Mouse (Mus musculus) stomach, postnatal 0 days (tissue): ENCODE results near the gene Clrn3. TPM values are rescaled to one million over a fixed set of nuclear protein-coding genes. Genes with fewer than 3 reads are reported as not detected.

Experiments used
- ATAC-seq: fragments of 200-750 bp; cut with Nextera tagmentation; 2 replicates; pipeline ENCODE4 v1.8.0; 2017; ENCODE audit not compliant: low FRiP score, low TSS enrichment
- DNase-seq: peaks from one replicate; pipeline ENCODE4 v3.0.0-alpha.2; 2016; ENCODE audit warnings: low spot score
- H3K27ac ChIP-seq: fragments of 300-500 bp; sonication (generic); replicated peaks from 2 replicates; pipeline ENCODE4 v1.5.1; 2014; ENCODE audit warnings: mild to moderate bottlenecking, control low read depth
- H3K27me3 ChIP-seq: fragments of 300-500 bp; sonication (generic); 2 replicates; pipeline ENCODE4 v1.6.1; 2014; ENCODE audit warnings: low read length; ENCODE audit not compliant: control insufficient read depth, insufficient read depth
- H3K36me3 ChIP-seq: fragments of 300-500 bp; sonication (generic); 2 replicates; pipeline ENCODE4 v1.6.1; 2014; ENCODE audit warnings: low read length, mixed read lengths; ENCODE audit not compliant: control insufficient read depth, insufficient read depth
- H3K4me1 ChIP-seq: fragments of 300-500 bp; sonication (generic); replicated peaks from 2 replicates; pipeline ENCODE4 v1.6.1; 2014; ENCODE audit warnings: antibody characterized with exemption; ENCODE audit not compliant: control insufficient read depth, insufficient read depth
- H3K4me2 ChIP-seq: fragments of 300-500 bp; sonication (generic); replicated peaks from 2 replicates; pipeline ENCODE4 v1.6.1; 2014; ENCODE audit warnings: low read depth, mild to moderate bottlenecking, control low read depth, moderate library complexity
- H3K4me3 ChIP-seq: fragments of 300-500 bp; sonication (generic); 2 replicates; pipeline ENCODE4 v1.5.1; 2014; ENCODE audit warnings: low read depth, low read length, control low read depth
- H3K9ac ChIP-seq: fragments of 300-500 bp; sonication (generic); 2 replicates; pipeline ENCODE4 v1.6.1; 2014; ENCODE audit warnings: mild to moderate bottlenecking, low read length, control low read depth, mixed read lengths
- H3K9me3 ChIP-seq: fragments of 300-500 bp; sonication (generic); 2 replicates; pipeline ENCODE4 v1.6.1; 2016; ENCODE audit warnings: low read length; ENCODE audit not compliant: control insufficient read depth
- CTCF ChIP-seq: IDR thresholded peaks from 2 replicates; pipeline ENCODE4 v1.5.1; 2016; ENCODE audit warnings: antibody characterized with exemption, low read depth, mild to moderate bottlenecking, moderate library complexity
- EP300 ChIP-seq: optimal IDR thresholded peaks from 2 replicates; pipeline ENCODE3; 2016; ENCODE audit warnings: antibody characterized with exemption
- WGBS: fragments of 180-500 bp; shearing (Covaris S2); extraction: QIAGEN DNeasy Blood & Tissue Kit; methylation state at CpG from one replicate; pipeline ENCODE4 v1.1.7; 2014; 5-methylcytosine and 5-hydroxymethylcytosine counted together
- polyA plus RNA-seq: library from polyadenylated mRNA; unstranded; fragments of >200 nt; fragmentation: Nextera tagmentation; extraction: Ambion mirVana; gene quantifications from 2 replicates; pipeline ENCODE4 v1.2.1, GENCODE M21; 2015

The Clrn3 gene
- polyA plus RNA-seq, 1 experiment from 2014 or later: 0.63 TPM

GRCm38 (mm10) chr7:135542235-135542634, 13.8 kb upstream of the Clrn3 start:
- H3K27me3 ChIP-seq: no peaks in the 10 kb centered on the region
- no peak overlapping the region for H3K9ac ChIP-seq
- peak overlapping the region; percentile 58; the same call in 1 of the 2 replicates for H3K27ac ChIP-seq
- H3K4me3 ChIP-seq: no peak overlapping the region
- WGBS: 42% methylated on average over 3 of the region's 3 CpGs
- H3K4me1 ChIP-seq: no peaks in the 10 kb centered on the region
- no peak for TF ChIP-seq CTCF
- no peak for TF ChIP-seq EP300
- H3K9me3 ChIP-seq: no peaks in the 10 kb centered on the region
- ATAC-seq: no peak
- H3K36me3 ChIP-seq: no peaks in the 10 kb centered on the region
- no peak overlapping the region for H3K4me2 ChIP-seq
- no peak for DNase-seq

GRCm38 (mm10) chr7:135539429-135539828, 11.0 kb upstream of the Clrn3 start:
- WGBS: 82% methylated on average over 2 of the region's 2 CpGs
- no peaks in the 10 kb centered on the region for H3K27me3 ChIP-seq
- no peaks in the 10 kb centered on the region for H3K9me3 ChIP-seq
- H3K4me3 ChIP-seq: no peak overlapping the region
- H3K36me3 ChIP-seq: no peaks in the 10 kb centered on the region
- TF ChIP-seq CTCF (no peak), EP300 (no peak)
- H3K4me2 ChIP-seq: no peak overlapping the region; the same call in 1 of the 2 replicates
- H3K4me1 ChIP-seq: no peaks in the 10 kb centered on the region
- ATAC-seq: no peak
- no peak overlapping the region for H3K9ac ChIP-seq
- no peak overlapping the region for H3K27ac ChIP-seq
- no peak for DNase-seq

- no peaks in the 10 kb centered on the region for H3K9me3 ChIP-seq
- no peak for TF ChIP-seq EP300
- H3K27ac ChIP-seq: peak overlapping the region; percentile 24; the same call in 1 of the 2 replicates
- peak overlapping the region; percentile 99 for H3K4me2 ChIP-seq
- H3K4me3 ChIP-seq: peak overlapping the region; percentile 65
- H3K4me1 ChIP-seq: no peaks in the 10 kb centered on the region
- no peaks in the 10 kb centered on the region for H3K36me3 ChIP-seq
- DNase-seq: no peak
- peak; percentile 43 for ATAC-seq
- H3K27me3 ChIP-seq: no peaks in the 10 kb centered on the region
- peak overlapping the region; percentile 69 for H3K9ac ChIP-seq
- WGBS: under 1% methylated on average over 69 of the region's 71 CpGs
Measured at GRCm38 (mm10) chr7:135537948-135538741, 9.7 kb upstream of the Clrn3 start.

GRCm38 (mm10) chr7:135537341-135537901, 9.0 kb upstream of the Clrn3 start, which contains the start of gene Ptpre:
Gene Ptpre, plus strand, starts transcription at chr7:135537481.
- Histone ChIP-seq H3K36me3 (no peaks in the 10 kb centered on the region), H3K4me3 (peak within 1 kb of the TSS; percentile 65), H3K27me3 (no peaks in the 10 kb centered on the region), H3K9me3 (no peaks in the 10 kb centered on the region), H3K4me1 (no peaks in the 10 kb centered on the region), H3K27ac (peak within 1 kb of the TSS; percentile 24; the same call in 1 of the 2 replicates), H3K4me2 (peak within 1 kb of the TSS; percentile 99), H3K9ac (peak within 1 kb of the TSS; percentile 69)
- 4% methylated on average over 28 of the region's 28 CpGs for WGBS
- TF ChIP-seq EP300 (no peak), CTCF (peak; percentile 81)
- DNase-seq (peak; percentile 88), ATAC-seq (peak; percentile 95)

GRCm38 (mm10) chr7:135535908-135536307, 7.5 kb upstream of the Clrn3 start:
- WGBS: 78% methylated on average over 3 of the region's 3 CpGs
- no peak overlapping the region for H3K27ac ChIP-seq

More at GRCm38 (mm10) chr7:135535908-135536307, 7.5 kb upstream of the Clrn3 start:
- H3K9ac ChIP-seq: no peak overlapping the region
- ATAC-seq (no peak), DNase-seq (no peak)
- H3K4me3 ChIP-seq: no peak overlapping the region
- H3K9me3 ChIP-seq: no peaks in the 10 kb centered on the region
- H3K4me2 ChIP-seq: no peak overlapping the region
- no peak for TF ChIP-seq CTCF
- TF ChIP-seq EP300: no peak
- H3K36me3 ChIP-seq: no peaks in the 10 kb centered on the region
- H3K27me3 ChIP-seq: no peaks in the 10 kb centered on the region
- no peaks in the 10 kb centered on the region for H3K4me1 ChIP-seq
